Mouse (Mus musculus): Measurements from ENCODE around the gene Mrps14.

Mrps14 gene

DNA sequence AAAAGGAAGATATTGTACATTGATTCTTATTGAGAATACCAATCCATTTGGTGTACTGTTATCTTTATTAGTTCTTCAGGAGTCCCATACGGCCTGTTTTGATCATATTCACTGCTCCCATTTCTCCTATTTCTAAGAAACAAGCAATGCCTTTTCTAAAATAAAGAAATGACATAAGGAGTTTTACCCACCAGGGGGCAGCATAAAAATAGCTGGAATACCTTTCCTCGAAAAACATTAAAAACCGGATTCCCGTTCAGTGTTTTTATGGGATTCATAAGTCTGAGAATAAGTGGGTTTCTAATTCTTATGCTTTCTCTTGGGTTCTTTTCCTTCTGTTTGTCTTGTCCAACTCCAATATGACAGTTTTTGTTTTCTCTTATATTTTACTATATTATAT lies 36.0 kb downstream of the Mrps14 start:
- no peak for DNase-seq

DNA sequence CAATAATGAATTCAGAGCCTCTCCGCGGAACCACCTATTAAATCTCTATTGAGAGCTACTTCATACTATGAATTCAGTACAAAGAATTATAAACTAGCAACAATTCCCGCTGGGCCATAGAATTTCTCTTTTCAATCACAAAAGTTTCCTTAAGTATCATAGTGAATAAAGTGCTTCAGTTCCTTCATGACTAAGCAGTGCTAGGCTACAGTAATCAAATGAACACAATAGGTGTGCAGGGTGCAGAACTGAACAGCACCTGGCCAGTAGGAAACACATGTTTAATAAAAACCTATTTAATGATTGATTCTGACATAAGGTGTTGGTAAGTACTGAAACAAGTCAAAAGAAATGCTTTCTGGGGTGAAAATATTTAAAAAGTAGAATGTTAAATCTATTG lies 37.1 kb downstream of the Mrps14 start:
- no peak for DNase-seq

DNA sequence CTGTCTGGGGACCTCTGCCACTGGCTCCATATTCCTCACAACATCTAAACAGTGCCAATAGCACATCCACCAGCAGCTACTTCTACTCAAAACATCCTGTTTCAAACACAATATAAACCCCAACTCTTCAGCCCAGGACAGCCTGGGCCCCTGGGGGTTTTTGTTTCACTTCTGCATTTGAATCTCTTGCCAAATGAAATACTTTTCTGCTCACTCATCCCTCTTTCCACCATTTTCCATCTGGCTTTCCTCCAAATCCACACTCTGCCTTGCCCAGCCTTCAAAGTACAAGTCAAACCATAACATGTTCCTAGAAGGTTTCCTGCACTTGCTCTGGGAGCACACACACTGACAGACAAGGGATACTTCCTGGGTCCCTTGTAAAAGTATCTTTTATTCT lies 38.9 kb downstream of the Mrps14 start:
- no peak for DNase-seq

DNA sequence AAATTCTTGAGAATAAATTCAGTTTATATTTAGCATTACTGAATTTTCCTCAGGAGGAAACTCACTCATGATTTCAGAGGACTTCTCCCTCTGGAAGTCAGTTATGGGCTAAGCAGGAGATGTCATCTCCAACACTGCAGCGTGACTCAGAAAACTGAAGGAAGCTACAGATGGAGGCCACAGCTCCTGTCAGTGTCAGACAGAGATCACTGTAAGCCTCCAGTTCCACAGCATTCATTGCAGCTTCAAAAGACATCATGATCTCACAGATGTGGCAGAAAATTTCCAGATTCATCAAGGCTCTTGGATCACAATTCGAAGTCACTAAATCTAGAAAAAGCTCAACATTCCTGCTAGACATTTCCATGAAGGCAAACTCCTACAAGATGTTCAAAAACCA lies 43.0 kb downstream of the Mrps14 start:
- no peak for DNase-seq

DNA sequence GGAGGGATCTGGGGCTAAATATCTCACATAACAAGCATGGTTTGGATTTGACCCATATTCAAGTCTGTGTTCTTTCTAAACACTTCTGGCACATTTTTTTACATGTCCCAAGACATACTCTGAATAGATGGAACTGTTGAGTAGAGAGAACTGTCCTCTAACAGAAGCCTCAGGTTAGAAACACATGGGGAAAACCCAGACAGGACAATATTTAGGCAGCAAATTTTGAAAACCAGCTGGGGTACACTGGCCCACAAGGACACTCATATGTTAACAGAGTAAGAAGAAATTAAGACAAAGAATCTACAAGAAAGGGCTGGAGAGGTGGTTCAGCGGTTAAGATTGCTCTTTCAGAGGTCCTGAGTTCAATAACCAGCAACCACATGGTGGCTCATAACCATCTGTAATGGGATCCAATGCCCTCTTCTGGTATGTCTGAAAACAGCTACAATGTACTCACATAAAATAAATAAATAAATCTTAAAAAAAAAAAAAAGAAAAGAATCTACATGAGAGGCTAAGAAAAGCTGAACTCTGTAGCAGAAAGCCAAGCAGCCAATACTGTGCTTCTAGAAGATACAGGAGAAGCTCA lies 43.9 kb downstream of the Mrps14 start:
- DNase-seq = no peak

DNA sequence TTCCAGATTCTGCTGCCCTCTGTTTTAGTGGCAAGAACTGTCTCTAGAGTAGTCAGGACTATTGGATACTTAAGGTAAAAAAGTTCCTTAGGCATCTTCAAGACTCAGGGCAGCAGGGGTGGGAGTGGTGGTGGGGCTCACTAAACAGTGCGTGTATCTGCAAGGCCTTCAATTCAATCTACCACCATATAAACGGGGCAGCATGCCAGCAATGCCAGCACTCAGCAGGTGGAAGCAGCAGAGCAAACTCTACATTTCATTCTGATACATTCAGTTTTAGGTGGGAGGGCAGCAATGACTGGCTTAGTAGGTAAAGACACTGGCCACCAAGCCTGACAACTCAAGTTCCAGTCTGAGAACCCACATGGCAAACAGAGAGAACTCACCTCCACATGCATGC lies 45.1 kb downstream of the Mrps14 start:
- DNase-seq = no peak

DNA sequence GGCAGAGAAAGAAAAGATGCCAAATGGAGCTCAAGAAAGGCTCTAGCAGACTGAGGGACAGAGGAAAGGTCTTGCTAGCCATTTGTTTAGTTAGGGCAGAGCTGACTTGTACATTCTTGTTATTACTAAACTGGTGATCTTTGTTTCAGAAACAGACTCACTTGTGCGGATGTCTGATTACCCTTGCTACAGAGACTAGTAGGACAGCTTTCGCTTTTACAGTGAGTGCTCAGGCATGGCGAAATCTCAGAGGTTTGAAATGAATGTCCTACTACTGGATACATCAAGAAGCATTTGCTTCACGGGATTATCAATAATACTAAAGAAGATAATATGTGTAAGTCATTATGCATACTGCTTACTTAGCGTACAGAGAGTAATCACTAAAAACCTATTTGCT lies 49.7 kb downstream of the Mrps14 start:
- no peak for DNase-seq

DNA sequence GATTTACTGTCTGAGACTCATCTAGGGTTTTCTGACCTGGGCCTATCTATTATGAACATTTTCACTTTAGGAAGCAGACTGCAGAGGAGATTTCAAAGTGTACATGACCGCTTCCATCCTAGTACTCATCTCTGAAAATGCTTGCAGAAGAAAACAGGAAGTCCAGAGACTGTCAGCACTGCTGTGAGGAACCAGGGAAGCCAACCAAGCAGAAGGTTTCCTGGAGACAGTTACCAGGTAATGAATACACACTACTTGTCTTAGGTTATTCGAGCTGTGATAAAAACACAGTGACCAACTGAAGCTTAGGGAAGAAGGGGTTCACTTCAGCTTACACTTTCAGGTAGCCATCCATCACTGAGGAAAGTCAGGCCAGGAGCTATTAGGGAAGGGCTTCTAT lies 50.9 kb downstream of the Mrps14 start:
- peak in 1 of 2 experiments; percentile 25 for DNase-seq

DNA sequence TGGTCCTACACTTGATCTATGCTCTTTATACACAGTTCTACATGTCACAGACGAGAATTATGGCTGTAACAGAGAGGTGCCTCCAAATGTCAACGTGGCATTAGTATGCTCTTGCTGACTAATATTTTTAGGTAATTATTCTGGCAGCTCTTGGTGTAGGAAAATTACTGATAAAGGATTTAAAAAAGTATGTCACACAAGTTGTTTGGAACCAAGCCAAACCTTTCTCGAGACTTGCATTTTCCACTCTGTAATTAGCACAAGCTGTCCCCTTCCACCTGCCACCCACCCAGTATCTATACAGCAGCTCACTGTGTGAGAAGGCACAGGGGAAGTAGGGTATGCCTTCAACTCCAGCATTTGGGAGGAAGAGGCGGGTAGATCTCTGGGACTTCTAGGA lies 51.8 kb downstream of the Mrps14 start:
- no peak for DNase-seq

DNA sequence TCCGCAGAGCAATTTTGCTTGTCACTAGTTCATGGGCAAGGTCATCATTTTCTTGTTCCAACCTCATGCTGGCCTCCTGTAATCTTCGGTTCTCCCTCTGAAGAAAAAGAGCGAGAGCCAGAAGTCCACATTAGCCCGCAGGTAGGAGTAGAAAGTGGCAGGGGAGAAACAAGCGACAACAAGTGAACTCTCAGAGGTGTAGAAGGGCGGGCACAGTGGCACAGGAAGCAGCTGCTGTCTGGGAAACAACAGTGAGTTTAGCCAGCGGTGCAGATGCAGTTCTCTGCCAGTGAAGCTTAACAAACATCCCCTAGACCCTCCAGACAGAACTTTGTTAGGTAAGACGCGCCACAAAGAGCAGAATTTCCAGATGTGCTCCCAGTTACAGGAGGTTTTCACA lies 52.5 kb downstream of the Mrps14 start:
- peak in 1 of 2 experiments; percentile 29 for DNase-seq

DNA sequence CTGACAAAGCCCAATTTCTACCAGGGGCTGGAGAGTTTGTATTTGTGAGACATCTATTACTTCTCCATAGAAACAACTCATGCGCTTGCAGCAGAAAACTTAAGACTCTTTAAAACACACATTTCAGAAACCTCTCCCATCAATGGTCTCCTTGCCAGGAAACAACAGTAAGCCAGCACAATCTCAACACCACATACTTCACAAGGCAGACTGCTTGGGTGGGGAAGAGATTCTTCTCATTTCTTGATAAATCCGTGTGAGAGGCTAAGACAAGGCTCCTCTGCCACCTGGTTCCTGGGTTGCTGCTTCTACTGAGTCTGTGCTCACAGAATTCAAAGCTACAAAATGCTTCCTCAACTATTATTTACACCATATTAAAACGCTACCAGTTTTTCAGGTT lies 54.8 kb downstream of the Mrps14 start:
- DNase-seq = peak in 1 of 2 experiments; percentile 17

DNA sequence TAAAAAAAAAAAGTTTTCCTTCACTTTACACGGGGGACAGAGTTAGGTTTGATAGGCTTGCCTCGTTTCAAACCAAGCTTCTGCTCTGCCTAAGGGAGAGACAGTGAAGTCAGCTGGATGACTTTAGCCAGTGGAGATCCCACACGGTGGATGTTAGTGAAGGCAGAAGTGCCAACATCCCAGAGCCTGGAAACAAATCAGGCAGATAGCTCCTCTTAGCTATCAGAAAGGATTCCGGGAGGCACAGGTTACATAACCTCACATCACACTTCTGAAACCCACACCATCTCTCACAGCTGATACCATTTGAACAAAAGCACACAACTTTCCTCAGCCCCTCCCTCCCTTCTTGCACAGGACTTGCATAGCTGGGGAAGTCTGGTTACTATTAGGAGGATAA lies 55.8 kb downstream of the Mrps14 start:
- DNase-seq = no peak

DNA sequence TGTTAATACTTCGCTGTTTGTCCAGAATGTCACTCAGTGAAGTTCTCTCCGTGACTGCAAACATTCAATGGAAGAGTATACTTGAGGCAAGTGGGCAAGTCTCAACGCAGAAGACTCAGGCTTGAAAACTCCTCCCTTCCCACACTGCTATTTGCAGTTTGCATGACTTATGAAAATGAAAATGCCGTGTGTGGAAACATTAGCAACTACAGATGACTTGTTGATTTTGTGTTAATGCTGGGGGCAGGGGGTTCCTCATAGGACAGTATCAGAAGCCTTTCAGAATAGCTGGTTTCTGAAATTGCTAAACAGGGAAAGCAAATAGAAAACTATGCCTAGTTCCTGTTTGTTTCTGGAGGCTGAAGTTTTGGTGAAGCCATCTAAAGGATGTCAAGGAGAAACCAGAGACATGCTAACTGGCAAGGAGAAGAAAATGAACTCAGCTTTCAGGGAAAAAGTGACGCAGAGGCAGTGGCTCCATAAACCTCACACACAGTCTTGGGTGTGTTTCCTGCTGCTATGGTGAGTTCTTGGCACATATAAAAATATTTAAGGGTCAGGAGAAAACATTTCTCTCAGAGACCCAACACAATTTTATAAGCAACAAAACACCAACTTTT lies 56.5 kb downstream of the Mrps14 start:
- DNase-seq = peak in 1 of 2 experiments; percentile 43
